Mouse (Mus musculus): Measurements from ENCODE around the gene Gstp1. TPM values are rescaled to one million over a fixed set of nuclear protein-coding genes. Genes with fewer than 3 reads are reported as not detected.

Gstp1 gene
- total and polyA plus RNA-seq, 2 experiments from 2014 or later, result 266 to 440 TPM

- DNase-seq (ENCODE audit: low spot score) (no peak), ATAC-seq (ENCODE audit: insufficient read depth, low read depth) (no peak)
- H3K9ac ChIP-seq (replicated peaks; ENCODE audit: low read depth, low read length), result no peak overlapping the region
- H3K9me3 ChIP-seq (replicated peaks; ENCODE audit: control insufficient read depth, low read length), result no peaks in the 10 kb centered on the region
- TF ChIP-seq EP300 (IDR thresholded peaks at IDR 0.05; ENCODE audit: low read depth), result no peak
- no peak overlapping the region for H3K4me2 ChIP-seq (ENCODE audit: low read depth, low read length)
- WGBS, result 47% methylated on average over 8 of the region's 8 CpGs
- H3K4me3 ChIP-seq (ENCODE audit: low read depth, low read length), result no peak overlapping the region
- H3K27ac ChIP-seq (ENCODE audit: low read depth), result no peak overlapping the region
- H3K27me3 ChIP-seq (ENCODE audit: control insufficient read depth, insufficient read depth, low read length), result no peaks in the 10 kb centered on the region
- peaks cover 18% of the 10 kb centered on the region; the same call in 1 of the 2 replicates for H3K4me1 ChIP-seq (ENCODE audit: control insufficient read depth, insufficient read depth)
- no peaks in the 10 kb centered on the region for H3K36me3 ChIP-seq (replicated peaks; ENCODE audit: control insufficient read depth, insufficient read depth, low read length)
These were observed 40.6 kb downstream of the Gstp1 start for GRCm38 (mm10) chr19:3997231-3997630.

- no peak for ATAC-seq (ENCODE audit: insufficient read depth, low read depth)
- DNase-seq (ENCODE audit: low spot score), result no peak
- peaks cover 14% of the 10 kb centered on the region; the same call in 1 of the 2 replicates for H3K4me1 ChIP-seq (ENCODE audit: control insufficient read depth, insufficient read depth)
- no peak overlapping the region for H3K4me2 ChIP-seq (ENCODE audit: low read depth, low read length)
- H3K9ac ChIP-seq (replicated peaks; ENCODE audit: low read depth, low read length), result no peak overlapping the region
- 77% methylated on average over 8 of the region's 8 CpGs for WGBS
- H3K36me3 ChIP-seq (replicated peaks; ENCODE audit: control insufficient read depth, insufficient read depth, low read length), result no peaks in the 10 kb centered on the region
- no peak overlapping the region for H3K4me3 ChIP-seq (ENCODE audit: low read depth, low read length)
- H3K9me3 ChIP-seq (replicated peaks; ENCODE audit: control insufficient read depth, low read length), result no peaks in the 10 kb centered on the region
- TF ChIP-seq EP300 (IDR thresholded peaks at IDR 0.05; ENCODE audit: low read depth) (no peak), CTCF (IDR thresholded peaks at IDR 0.05; ENCODE audit: low read depth) (no peak)
- no peaks in the 10 kb centered on the region for H3K27me3 ChIP-seq (ENCODE audit: control insufficient read depth, insufficient read depth, low read length)
- no peak overlapping the region for H3K27ac ChIP-seq (ENCODE audit: low read depth)
These were observed 41.0 kb downstream of the Gstp1 start for GRCm38 (mm10) chr19:3996747-3997146.

GRCm38 (mm10) chr19:3996106-3996505 is 41.7 kb downstream of the Gstp1 start:
- H3K36me3 ChIP-seq (replicated peaks; ENCODE audit: control insufficient read depth, insufficient read depth, low read length), result no peaks in the 10 kb centered on the region
- no peak overlapping the region for H3K4me2 ChIP-seq (ENCODE audit: low read depth, low read length)
- ATAC-seq (ENCODE audit: insufficient read depth, low read depth), result no peak
- no peak overlapping the region for H3K9ac ChIP-seq (replicated peaks; ENCODE audit: low read depth, low read length)
- no peak overlapping the region for H3K4me3 ChIP-seq (ENCODE audit: low read depth, low read length)
- DNase-seq (ENCODE audit: low spot score), result no peak
- no peaks in the 10 kb centered on the region for H3K9me3 ChIP-seq (replicated peaks; ENCODE audit: control insufficient read depth, low read length)
- H3K27ac ChIP-seq (ENCODE audit: low read depth), result no peak overlapping the region
- no peak for TF ChIP-seq EP300 (IDR thresholded peaks at IDR 0.05; ENCODE audit: low read depth)
- TF ChIP-seq CTCF (IDR thresholded peaks at IDR 0.05; ENCODE audit: low read depth), result no peak
- WGBS, result 61% methylated on average over 7 of the region's 7 CpGs
- H3K27me3 ChIP-seq (ENCODE audit: control insufficient read depth, insufficient read depth, low read length), result no peaks in the 10 kb centered on the region
- H3K4me1 ChIP-seq (ENCODE audit: control insufficient read depth, insufficient read depth), result peaks cover 7% of the 10 kb centered on the region; the same call in 1 of the 2 replicates

GRCm38 (mm10) chr19:3995505-3995904 is 42.3 kb downstream of the Gstp1 start:
- WGBS, result 95% methylated on average over 3 of the region's 3 CpGs
- H3K36me3 ChIP-seq (replicated peaks; ENCODE audit: control insufficient read depth, insufficient read depth, low read length), result no peaks in the 10 kb centered on the region
- ATAC-seq (ENCODE audit: insufficient read depth, low read depth) (no peak), DNase-seq (ENCODE audit: low spot score) (no peak)
- H3K9ac ChIP-seq (replicated peaks; ENCODE audit: low read depth, low read length), result no peak overlapping the region
- no peak overlapping the region for H3K27ac ChIP-seq (ENCODE audit: low read depth)
- no peak overlapping the region for H3K4me2 ChIP-seq (ENCODE audit: low read depth, low read length)
- no peak for TF ChIP-seq EP300 (IDR thresholded peaks at IDR 0.05; ENCODE audit: low read depth)
- no peak for TF ChIP-seq CTCF (IDR thresholded peaks at IDR 0.05; ENCODE audit: low read depth)
- H3K27me3 ChIP-seq (ENCODE audit: control insufficient read depth, insufficient read depth, low read length), result no peaks in the 10 kb centered on the region
- no peak overlapping the region for H3K4me3 ChIP-seq (ENCODE audit: low read depth, low read length)
- 0 out of 2 replicates have a peak, but pooled peaks cover 4% of the 10 kb centered on the region for H3K4me1 ChIP-seq (ENCODE audit: control insufficient read depth, insufficient read depth)
- no peaks in the 10 kb centered on the region for H3K9me3 ChIP-seq (replicated peaks; ENCODE audit: control insufficient read depth, low read length)

GRCm38 (mm10) chr19:3994932-3995331 is 42.9 kb downstream of the Gstp1 start:
- H3K27me3 ChIP-seq (ENCODE audit: control insufficient read depth, insufficient read depth, low read length), result no peaks in the 10 kb centered on the region
- ATAC-seq (ENCODE audit: insufficient read depth, low read depth), result no peak
- no peak overlapping the region for H3K9ac ChIP-seq (replicated peaks; ENCODE audit: low read depth, low read length)
- TF ChIP-seq EP300 (IDR thresholded peaks at IDR 0.05; ENCODE audit: low read depth), result no peak
- TF ChIP-seq CTCF (IDR thresholded peaks at IDR 0.05; ENCODE audit: low read depth), result no peak
- no peak overlapping the region for H3K4me2 ChIP-seq (ENCODE audit: low read depth, low read length)
- WGBS, result 73% methylated on average over 6 of the region's 6 CpGs
- no peaks in the 10 kb centered on the region for H3K9me3 ChIP-seq (replicated peaks; ENCODE audit: control insufficient read depth, low read length)
- no peak overlapping the region for H3K4me3 ChIP-seq (ENCODE audit: low read depth, low read length)
- no peaks in the 10 kb centered on the region for H3K36me3 ChIP-seq (replicated peaks; ENCODE audit: control insufficient read depth, insufficient read depth, low read length)
- H3K4me1 ChIP-seq (ENCODE audit: control insufficient read depth, insufficient read depth), result 0 out of 2 replicates have a peak, but pooled peaks cover 4% of the 10 kb centered on the region
- no peak overlapping the region for H3K27ac ChIP-seq (ENCODE audit: low read depth)
- DNase-seq (ENCODE audit: low spot score), result no peak

- no peak for ATAC-seq (ENCODE audit: insufficient read depth, low read depth)
- WGBS, result 48% methylated on average over 5 of the region's 5 CpGs
- H3K4me2 ChIP-seq (ENCODE audit: low read depth, low read length), result no peak within 1 kb of the TSS
- no peak within 1 kb of the TSS for H3K27ac ChIP-seq (ENCODE audit: low read depth)
- TF ChIP-seq CTCF (IDR thresholded peaks at IDR 0.05; ENCODE audit: low read depth) (no peak), EP300 (IDR thresholded peaks at IDR 0.05; ENCODE audit: low read depth) (no peak)
- H3K36me3 ChIP-seq (replicated peaks; ENCODE audit: control insufficient read depth, insufficient read depth, low read length), result no peaks in the 10 kb centered on the region
- no peaks in the 10 kb centered on the region for H3K27me3 ChIP-seq (ENCODE audit: control insufficient read depth, insufficient read depth, low read length)
- DNase-seq (ENCODE audit: low spot score), result no peak
- no peak within 1 kb of the TSS for H3K4me3 ChIP-seq (ENCODE audit: low read depth, low read length)
- H3K9me3 ChIP-seq (replicated peaks; ENCODE audit: control insufficient read depth, low read length), result no peaks in the 10 kb centered on the region
- H3K4me1 ChIP-seq (ENCODE audit: control insufficient read depth, insufficient read depth), result no peaks in the 10 kb centered on the region
- H3K9ac ChIP-seq (replicated peaks; ENCODE audit: low read depth, low read length), result no peak within 1 kb of the TSS
These were observed 45.4 kb downstream of the Gstp1 start, which contains the start of gene Tbx10 for GRCm38 (mm10) chr19:3992416-3992815. TSS of gene Tbx10 (plus strand) at chr19:3992752.

All from heart, postnatal 0 days (tissue).